Mouse (Mus musculus) telencephalon, adult 2 months (tissue): ENCODE results near the gene Olfr1333.
"Not testable (repeated sequence)": the region's sequence is repeated elsewhere in the genome, so short reads cannot be mapped to it uniquely, and the experiment has no call there.

Source experiments
- DNase-seq: peaks from one replicate; pipeline ENCODE4 v3.0.0-alpha.2; 2011; ENCODE audit warnings: low read depth, low spot score

Olfr1333 gene

GRCm38 (mm10) chr4:118836179-118836578, at the start of gene Olfr1333:
Gene Olfr1333 (minus strand): TSS chr4:118836279.
- DNase-seq = no peak

GRCm38 (mm10) chr4:118867566-118867965, 31.5 kb upstream of the Olfr1333 start:
- DNase-seq = no peak

GRCm38 (mm10) chr4:118864349-118864748, 28.3 kb upstream of the Olfr1333 start, which contains the start of gene Olfr1331:
Gene Olfr1331 (plus strand): TSS chr4:118864649.
- DNase-seq = no peak

GRCm38 (mm10) chr4:118862704-118863103, 26.6 kb upstream of the Olfr1333 start:
- DNase-seq = peak; percentile 67

GRCm38 (mm10) chr4:118861791-118862190, 25.7 kb upstream of the Olfr1333 start:
- no peak for DNase-seq

GRCm38 (mm10) chr4:118818921-118819320, 17.2 kb downstream of the Olfr1333 start:
- no peak for DNase-seq

GRCm38 (mm10) chr4:118809844-118810243, 26.2 kb downstream of the Olfr1333 start, which contains the start of gene Olfr1335:
Gene Olfr1335 (minus strand): TSS chr4:118809944.
- no peak for DNase-seq

- DNase-seq = not testable (repeated sequence)
Observed at GRCm38 (mm10) chr4:118792796-118793195, 43.3 kb downstream of the Olfr1333 start.

GRCm38 (mm10) chr4:118782486-118782885, 53.6 kb downstream of the Olfr1333 start, which contains the start of gene Olfr1337:
Gene Olfr1337 (minus strand): TSS chr4:118782586.
- no peak for DNase-seq
